Mouse (Mus musculus) C2C12 (cell line): ENCODE measurements around the gene Add1.

ENCODE experiments used
- CEBPB ChIP-seq: IDR thresholded peaks from one replicate; pipeline ENCODE4 v1.6.1; 2011; ENCODE audit warnings: low read depth, mild to moderate bottlenecking, control low read depth, moderate library complexity
- CTCF ChIP-seq: IDR thresholded peaks from one replicate; pipeline ENCODE4 v1.5.1; 2011; ENCODE audit not compliant: control insufficient read depth, insufficient read depth, insufficient read length
- MAX ChIP-seq: IDR thresholded peaks from one replicate; pipeline ENCODE4 v1.6.1; 2011; ENCODE audit warnings: mild to moderate bottlenecking, control low read depth
- MYOD1 ChIP-seq: IDR thresholded peaks from one replicate; pipeline ENCODE4 v1.6.1; 2011; ENCODE audit warnings: low read depth; ENCODE audit not compliant: control insufficient read depth, insufficient read length
- MYOG ChIP-seq: IDR thresholded peaks from one replicate; pipeline ENCODE4 v1.6.1; 2011; ENCODE audit not compliant: control insufficient read depth, insufficient read length; ENCODE audit errors: extremely low read depth
- USF1 ChIP-seq: IDR thresholded peaks from one replicate; pipeline ENCODE4 v1.6.1; 2011; ENCODE audit warnings: low read depth, mild to moderate bottlenecking, control low read depth, moderate library complexity

DNA sequence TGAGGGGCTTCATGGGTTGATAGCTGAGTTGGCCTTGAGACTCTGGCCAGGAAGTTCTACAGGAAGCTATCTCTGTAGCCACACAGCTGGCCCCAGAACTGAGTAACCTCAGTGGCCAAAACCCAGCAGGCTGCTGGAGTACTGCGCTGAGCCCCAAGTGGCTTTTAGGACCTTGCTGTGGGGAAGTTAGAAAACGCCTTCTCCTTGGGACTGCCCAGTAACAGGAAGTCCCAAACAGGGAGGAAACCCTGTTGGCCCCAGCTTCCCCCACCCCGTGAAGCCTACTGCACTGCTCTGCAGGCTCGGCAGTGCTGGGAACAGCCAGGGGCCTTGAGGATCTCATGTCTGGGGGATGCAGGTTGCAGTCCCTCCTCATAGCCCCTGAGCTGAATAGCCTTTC, 30.4 kb upstream of the Add1 start:
- TF ChIP-seq USF1: no peak
- no peak for TF ChIP-seq CTCF
- no peak for TF ChIP-seq MAX
- no peak for TF ChIP-seq MYOG
- TF ChIP-seq CEBPB: no peak
- TF ChIP-seq MYOD1: no peak
